Mouse (Mus musculus) liver, embryonic 12.5 days (tissue): ENCODE measurements around the gene Arid5a. TPM values are rescaled to one million over a fixed set of nuclear protein-coding genes. Genes with fewer than 3 reads are reported as not detected.

ENCODE experiments used
- ATAC-seq: fragments of 200-750 bp; cut with Nextera tagmentation; 2 replicates; pipeline ENCODE4 v1.8.0; 2017; ENCODE audit warnings: moderate number of reproducible peaks, mild to moderate bottlenecking, moderate library complexity
- H3K27ac ChIP-seq: fragments of 300-500 bp; sonication (generic); 2 replicates; pipeline ENCODE4 v1.5.1; 2016; ENCODE audit warnings: mild to moderate bottlenecking
- H3K27me3 ChIP-seq: fragments of 300-500 bp; sonication (generic); replicated peaks from 2 replicates; pipeline ENCODE4 v1.6.1; 2016; ENCODE audit warnings: mild to moderate bottlenecking, moderate library complexity
- H3K36me3 ChIP-seq: fragments of 300-500 bp; sonication (generic); 2 replicates; pipeline ENCODE4 v1.6.1; 2016; ENCODE audit warnings: mild to moderate bottlenecking, moderate library complexity
- H3K4me1 ChIP-seq: fragments of 300-500 bp; sonication (generic); 2 replicates; pipeline ENCODE4 v1.6.1; 2016
- H3K4me2 ChIP-seq: fragments of 300-500 bp; sonication (generic); 2 replicates; pipeline ENCODE4 v1.6.1; 2016; ENCODE audit warnings: mild to moderate bottlenecking, moderate library complexity
- H3K4me3 ChIP-seq: fragments of 300-500 bp; sonication (generic); 2 replicates; pipeline ENCODE4 v1.5.1; 2016; ENCODE audit warnings: mild to moderate bottlenecking, moderate library complexity
- H3K9ac ChIP-seq: fragments of 300-500 bp; sonication (generic); 2 replicates; pipeline ENCODE4 v1.6.1; 2016; ENCODE audit warnings: mild to moderate bottlenecking, moderate library complexity
- H3K9me3 ChIP-seq: fragments of 300-500 bp; sonication (generic); replicated peaks from 2 replicates; pipeline ENCODE4 v1.6.1; 2016; ENCODE audit warnings: mild to moderate bottlenecking, moderate library complexity
- WGBS: fragments of 180-500 bp; shearing (Covaris S2); methylation state at CpG from one replicate; pipeline ENCODE4 v1.1.7; 2016; ENCODE audit not compliant: insufficient replicate concordance; 5-methylcytosine and 5-hydroxymethylcytosine counted together
- polyA plus RNA-seq: library from polyadenylated mRNA; unstranded; fragments of >200 nt; fragmentation: Nextera tagmentation; extraction: Ambion mirVana; gene quantifications from 2 replicates; pipeline ENCODE4 v1.2.1, GENCODE M21; 2016

Arid5a gene
- polyA plus RNA-seq, 1 experiment from 2014 or later = 3.4 TPM

- Histone ChIP-seq H3K4me2 (no peak overlapping the region), H3K9ac (no peak overlapping the region), H3K9me3 (no peaks in the 10 kb centered on the region), H3K27me3 (peaks cover 97% of the 10 kb centered on the region), H3K27ac (no peak overlapping the region), H3K36me3 (no peaks in the 10 kb centered on the region), H3K4me1 (0 out of 2 replicates have a peak, but pooled peaks cover 5% of the 10 kb centered on the region), H3K4me3 (no peak overlapping the region)
- 33% methylated on average over 13 of the region's 13 CpGs for WGBS
- no peak for ATAC-seq
These were observed 8.4 kb upstream of the Arid5a start for GRCm38 (mm10) chr1:36299126-36299525.

- Histone ChIP-seq H3K4me1 (0 out of 2 replicates have a peak, but pooled peaks cover 5% of the 10 kb centered on the region), H3K4me2 (no peak overlapping the region), H3K36me3 (no peaks in the 10 kb centered on the region), H3K27me3 (peaks cover 97% of the 10 kb centered on the region), H3K4me3 (no peak overlapping the region), H3K27ac (no peak overlapping the region), H3K9me3 (no peaks in the 10 kb centered on the region), H3K9ac (no peak overlapping the region)
- WGBS = 34% methylated on average over 2 of the region's 2 CpGs
- no peak for ATAC-seq
These were observed 7.9 kb upstream of the Arid5a start for GRCm38 (mm10) chr1:36299676-36300075.

GRCm38 (mm10) chr1:36300486-36300885 is 7.0 kb upstream of the Arid5a start:
- no peak overlapping the region for H3K27ac ChIP-seq
- no peak overlapping the region for H3K4me3 ChIP-seq
- peaks cover 98% of the 10 kb centered on the region for H3K27me3 ChIP-seq
- 76% methylated on average over 6 of the region's 6 CpGs for WGBS
- no peaks in the 10 kb centered on the region for H3K36me3 ChIP-seq
- no peaks in the 10 kb centered on the region for H3K9me3 ChIP-seq
- no peak overlapping the region for H3K9ac ChIP-seq
- H3K4me2 ChIP-seq = no peak overlapping the region
- ATAC-seq = no peak
- H3K4me1 ChIP-seq = 0 out of 2 replicates have a peak, but pooled peaks cover 5% of the 10 kb centered on the region

- Histone ChIP-seq H3K9me3 (no peaks in the 10 kb centered on the region), H3K36me3 (no peaks in the 10 kb centered on the region), H3K9ac (no peak overlapping the region), H3K27me3 (peaks cover 92% of the 10 kb centered on the region), H3K4me3 (no peak overlapping the region), H3K4me1 (0 out of 2 replicates have a peak, but pooled peaks cover 10% of the 10 kb centered on the region), H3K27ac (no peak overlapping the region), H3K4me2 (no peak overlapping the region)
- no peak for ATAC-seq
- WGBS = 62% methylated on average over 8 of the region's 8 CpGs
These were observed 5.3 kb upstream of the Arid5a start for GRCm38 (mm10) chr1:36302273-36302672.

GRCm38 (mm10) chr1:36302957-36303356 is 4.6 kb upstream of the Arid5a start:
- Histone ChIP-seq H3K4me2 (peak overlapping the region; percentile 61), H3K36me3 (no peaks in the 10 kb centered on the region), H3K27me3 (peaks cover 85% of the 10 kb centered on the region), H3K27ac (no peak overlapping the region), H3K4me3 (peak overlapping the region; percentile 22), H3K4me1 (0 out of 2 replicates have a peak, but pooled peaks cover 11% of the 10 kb centered on the region), H3K9ac (no peak overlapping the region), H3K9me3 (no peaks in the 10 kb centered on the region)
- no peak for ATAC-seq
- WGBS = 16% methylated on average over 9 of the region's 9 CpGs

GRCm38 (mm10) chr1:36303381-36304320 is 3.9 kb upstream of the Arid5a start:
- no peak for ATAC-seq
- Histone ChIP-seq H3K27ac (no peak overlapping the region), H3K9ac (no peak overlapping the region), H3K4me3 (peak overlapping the region; percentile 22), H3K9me3 (no peaks in the 10 kb centered on the region), H3K4me1 (peaks cover 16% of the 10 kb centered on the region), H3K36me3 (no peaks in the 10 kb centered on the region), H3K4me2 (peak overlapping the region; percentile 61), H3K27me3 (peaks cover 83% of the 10 kb centered on the region)
- 9% methylated on average over 30 of the region's 30 CpGs for WGBS

- no peaks in the 10 kb centered on the region for H3K9me3 ChIP-seq
- H3K9ac ChIP-seq = no peak overlapping the region
- H3K4me1 ChIP-seq = peaks cover 27% of the 10 kb centered on the region
- no peak overlapping the region for H3K4me2 ChIP-seq
- no peak for ATAC-seq
- H3K36me3 ChIP-seq = no peaks in the 10 kb centered on the region
- H3K27me3 ChIP-seq = peaks cover 83% of the 10 kb centered on the region
- no peak overlapping the region for H3K27ac ChIP-seq
- 51% methylated on average over 7 of the region's 7 CpGs for WGBS
- H3K4me3 ChIP-seq = no peak overlapping the region
These were observed 2.8 kb upstream of the Arid5a start for GRCm38 (mm10) chr1:36304764-36305163.

GRCm38 (mm10) chr1:36306120-36306519 is 1.4 kb upstream of the Arid5a start:
- H3K4me2 ChIP-seq = no peak overlapping the region
- H3K9me3 ChIP-seq = no peaks in the 10 kb centered on the region
- no peak overlapping the region for H3K4me3 ChIP-seq
- ATAC-seq = no peak
- 71% methylated on average over 6 of the region's 6 CpGs for WGBS
- H3K4me1 ChIP-seq = peaks cover 30% of the 10 kb centered on the region
- H3K27me3 ChIP-seq = peaks cover 80% of the 10 kb centered on the region
- no peaks in the 10 kb centered on the region for H3K36me3 ChIP-seq
- no peak overlapping the region for H3K9ac ChIP-seq
- H3K27ac ChIP-seq = no peak overlapping the region

GRCm38 (mm10) chr1:36307121-36307494 is 425 bp upstream of the Arid5a start:
- no peak overlapping the region for H3K27ac ChIP-seq
- no peaks in the 10 kb centered on the region for H3K9me3 ChIP-seq
- peaks cover 72% of the 10 kb centered on the region for H3K27me3 ChIP-seq
- H3K36me3 ChIP-seq = no peaks in the 10 kb centered on the region
- WGBS = 32% methylated on average over 7 of the region's 7 CpGs
- peak overlapping the region; percentile 71; the same call in 1 of the 2 replicates for H3K4me3 ChIP-seq
- ATAC-seq = peak; percentile 15; the same call in 1 of the 2 replicates
- H3K4me1 ChIP-seq = peaks cover 30% of the 10 kb centered on the region
- H3K9ac ChIP-seq = no peak overlapping the region
- peak overlapping the region; percentile 97 for H3K4me2 ChIP-seq

- Histone ChIP-seq H3K9ac (peak overlapping the region; percentile 77), H3K27ac (peak overlapping the region; percentile 76)
- 7% methylated on average over 12 of the region's 12 CpGs for WGBS
These were observed 943 bp downstream of the Arid5a start for GRCm38 (mm10) chr1:36308451-36308901.

GRCm38 (mm10) chr1:36308966-36309475 is 1.5 kb downstream of the Arid5a start:
- peak overlapping the region; percentile 77; the same call in 1 of the 2 replicates for H3K9ac ChIP-seq
- ATAC-seq = no peak
- peak overlapping the region; percentile 97 for H3K4me2 ChIP-seq
- H3K36me3 ChIP-seq = no peaks in the 10 kb centered on the region
- no peaks in the 10 kb centered on the region for H3K9me3 ChIP-seq
- WGBS = 43% methylated on average over 9 of the region's 9 CpGs
- peaks cover 25% of the 10 kb centered on the region for H3K4me1 ChIP-seq
- H3K4me3 ChIP-seq = peak overlapping the region; percentile 71
- H3K27me3 ChIP-seq = peaks cover 56% of the 10 kb centered on the region
- no peak overlapping the region for H3K27ac ChIP-seq

More at GRCm38 (mm10) chr1:36308451-36308901, 943 bp downstream of the Arid5a start:
- no peak for ATAC-seq
- H3K4me1 ChIP-seq = peaks cover 25% of the 10 kb centered on the region
- no peaks in the 10 kb centered on the region for H3K9me3 ChIP-seq
- H3K4me2 ChIP-seq = peak overlapping the region; percentile 97
- peaks cover 59% of the 10 kb centered on the region for H3K27me3 ChIP-seq
- H3K4me3 ChIP-seq = peak overlapping the region; percentile 71
- H3K36me3 ChIP-seq = no peaks in the 10 kb centered on the region

- no peaks in the 10 kb centered on the region for H3K9me3 ChIP-seq
- H3K36me3 ChIP-seq = no peaks in the 10 kb centered on the region
- peaks cover 52% of the 10 kb centered on the region for H3K27me3 ChIP-seq
- H3K4me2 ChIP-seq = peak overlapping the region; percentile 97
- peaks cover 25% of the 10 kb centered on the region for H3K4me1 ChIP-seq
- WGBS = 39% methylated on average over 3 of the region's 3 CpGs
- no peak overlapping the region for H3K27ac ChIP-seq
- no peak overlapping the region for H3K9ac ChIP-seq
- ATAC-seq = no peak
- peak overlapping the region; percentile 71; the same call in 1 of the 2 replicates for H3K4me3 ChIP-seq
These were observed 2.0 kb downstream of the Arid5a start for GRCm38 (mm10) chr1:36309498-36309901.
